Mouse (Mus musculus) C2C12 (cell line): ENCODE results near the gene Prss35.

Experiments used
- CEBPB ChIP-seq: IDR thresholded peaks from one replicate; pipeline ENCODE4 v1.6.1; 2011; ENCODE audit warnings: low read depth, mild to moderate bottlenecking, control low read depth, moderate library complexity
- CTCF ChIP-seq: IDR thresholded peaks from one replicate; pipeline ENCODE4 v1.5.1; 2011; ENCODE audit not compliant: control insufficient read depth, insufficient read depth, insufficient read length
- MAX ChIP-seq: IDR thresholded peaks from one replicate; pipeline ENCODE4 v1.6.1; 2011; ENCODE audit warnings: mild to moderate bottlenecking, control low read depth
- USF1 ChIP-seq: IDR thresholded peaks from one replicate; pipeline ENCODE4 v1.6.1; 2011; ENCODE audit warnings: low read depth, mild to moderate bottlenecking, control low read depth, moderate library complexity

DNA sequence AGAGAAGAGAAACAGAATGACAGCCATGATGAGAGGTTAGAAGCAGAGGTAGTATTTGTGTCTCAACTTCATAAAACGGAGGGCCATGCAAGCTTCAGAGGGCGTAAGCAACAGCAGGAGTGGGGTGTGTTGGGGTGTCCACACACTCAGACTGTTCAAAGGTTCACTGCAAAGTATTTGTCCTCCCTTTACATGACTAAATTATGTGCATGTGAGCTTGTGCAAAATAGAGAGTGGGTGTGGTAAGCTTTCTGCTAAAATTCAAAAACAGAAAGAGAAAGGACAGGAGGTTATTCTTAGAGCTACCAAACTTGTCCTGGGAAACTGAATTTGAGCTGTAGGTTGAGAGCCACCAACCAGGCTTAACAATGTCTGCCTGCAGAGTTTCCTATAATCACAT, 39.4 kb downstream of the Prss35 start:
- TF ChIP-seq CEBPB = no peak
- TF ChIP-seq CTCF = no peak
- no peak for TF ChIP-seq USF1
- no peak for TF ChIP-seq MAX
